Mouse (Mus musculus) G1E (cell line): ENCODE results near the gene Zdhhc22.

Experiments
- CTCF ChIP-seq: IDR thresholded peaks from 2 replicates; pipeline ENCODE4 v1.5.1; 2012; ENCODE audit warnings: low read depth, low read length, inconsistent platforms, mixed read lengths
- GATA1 ChIP-seq: IDR thresholded peaks from 2 replicates; pipeline ENCODE4 v1.6.1; 2012; ENCODE audit warnings: borderline replicate concordance, low read length, inconsistent platforms, mixed read lengths
- TAL1 ChIP-seq: conservative IDR thresholded peaks from 2 replicates; pipeline ENCODE4 v1.6.1; 2012; ENCODE audit warnings: low read depth, low read length, inconsistent platforms, mixed read lengths

- TF ChIP-seq CTCF = no peak
- TF ChIP-seq GATA1 = no peak
- TF ChIP-seq TAL1 = no peak
Measured at GRCm38 (mm10) chr12:86965237-86965799, 24.9 kb downstream of the Zdhhc22 start.
